Mouse (Mus musculus): ENCODE data around the gene Ccdc84.

GRCm38 (mm10) chr9:44412306-44412705 is 6.1 kb downstream of the Ccdc84 start:
- TF ChIP-seq POLR2A (IDR thresholded peaks at IDR 0.05; ENCODE audit: extremely low read depth, insufficient read depth, low read length) = no peak
- TF ChIP-seq CTCF (IDR thresholded peaks at IDR 0.05; ENCODE audit: extremely low read depth, insufficient read depth, low read length) = no peak
